Mouse (Mus musculus) stomach, postnatal 0 days (tissue): ENCODE measurements around the gene Wdfy1.

Experiments
- CTCF ChIP-seq: IDR thresholded peaks from 2 replicates; pipeline ENCODE4 v1.5.1; 2016; ENCODE audit warnings: antibody characterized with exemption, low read depth, mild to moderate bottlenecking, moderate library complexity
- EP300 ChIP-seq: optimal IDR thresholded peaks from 2 replicates; pipeline ENCODE3; 2016; ENCODE audit warnings: antibody characterized with exemption

DNA sequence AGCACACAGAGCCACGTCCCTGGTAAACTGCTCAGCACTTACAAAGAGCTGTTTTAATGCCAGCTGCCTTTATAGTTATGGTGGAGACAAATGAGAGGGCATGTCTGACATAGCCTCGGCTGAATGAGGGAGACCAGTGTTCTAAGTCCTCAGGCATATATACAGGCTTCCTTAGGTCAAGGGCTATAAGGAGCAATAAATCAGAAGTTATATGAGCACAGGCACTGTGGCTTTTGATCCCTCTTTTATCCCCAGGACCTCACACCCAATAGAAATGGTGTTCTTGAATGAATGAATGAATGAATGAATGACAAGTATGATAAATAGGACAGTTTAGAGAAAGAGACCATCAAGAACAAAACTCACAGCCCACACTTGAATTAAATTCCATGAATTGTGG lies 16.9 kb downstream of the Wdfy1 start:
- no peak for TF ChIP-seq CTCF
- TF ChIP-seq EP300 = no peak
